Mouse (Mus musculus) heart, embryonic 10.5 days (tissue): Measurements from ENCODE around the gene Cabin1. TPM values are rescaled to one million over a fixed set of nuclear protein-coding genes. Genes with fewer than 3 reads are reported as not detected.

Experiments used
- DNase-seq: peaks from one replicate; pipeline ENCODE4 v3.0.0-alpha.2; 2017; ENCODE audit warnings: low spot score
- H3K27ac ChIP-seq: fragments of 300-500 bp; sonication (generic); 2 replicates; pipeline ENCODE4 v1.5.1; 2016; ENCODE audit warnings: mild to moderate bottlenecking
- H3K27me3 ChIP-seq: fragments of 300-500 bp; sonication (generic); 2 replicates; pipeline ENCODE4 v1.6.1; 2016; ENCODE audit warnings: mild to moderate bottlenecking; ENCODE audit not compliant: poor library complexity, insufficient read depth, severe bottlenecking
- H3K36me3 ChIP-seq: fragments of 300-500 bp; sonication (generic); 2 replicates; pipeline ENCODE4 v1.6.1; 2016; ENCODE audit warnings: mild to moderate bottlenecking, moderate library complexity
- H3K4me1 ChIP-seq: fragments of 300-500 bp; sonication (generic); 2 replicates; pipeline ENCODE4 v1.6.1; 2016; ENCODE audit warnings: mild to moderate bottlenecking
- H3K4me3 ChIP-seq: fragments of 300-500 bp; sonication (generic); 2 replicates; pipeline ENCODE4 v1.5.1; 2016; ENCODE audit warnings: mild to moderate bottlenecking, moderate library complexity
- H3K9me3 ChIP-seq: fragments of 300-500 bp; sonication (generic); 2 replicates; pipeline ENCODE4 v1.6.1; 2016; ENCODE audit warnings: mild to moderate bottlenecking, moderate library complexity
- WGBS: fragments of 180-500 bp; shearing (Covaris S2); methylation state at CpG from one replicate; pipeline ENCODE4 v1.1.7; 2016; 5-methylcytosine and 5-hydroxymethylcytosine counted together
- polyA plus RNA-seq: library from polyadenylated mRNA; unstranded; fragments of >200 nt; fragmentation: Nextera tagmentation; extraction: Ambion mirVana; gene quantifications from 2 replicates; pipeline ENCODE4 v1.2.1, GENCODE M21; 2016

Cabin1 gene
- polyA plus RNA-seq, result 20.0 and 24.0 TPM in 2 replicates

DNA sequence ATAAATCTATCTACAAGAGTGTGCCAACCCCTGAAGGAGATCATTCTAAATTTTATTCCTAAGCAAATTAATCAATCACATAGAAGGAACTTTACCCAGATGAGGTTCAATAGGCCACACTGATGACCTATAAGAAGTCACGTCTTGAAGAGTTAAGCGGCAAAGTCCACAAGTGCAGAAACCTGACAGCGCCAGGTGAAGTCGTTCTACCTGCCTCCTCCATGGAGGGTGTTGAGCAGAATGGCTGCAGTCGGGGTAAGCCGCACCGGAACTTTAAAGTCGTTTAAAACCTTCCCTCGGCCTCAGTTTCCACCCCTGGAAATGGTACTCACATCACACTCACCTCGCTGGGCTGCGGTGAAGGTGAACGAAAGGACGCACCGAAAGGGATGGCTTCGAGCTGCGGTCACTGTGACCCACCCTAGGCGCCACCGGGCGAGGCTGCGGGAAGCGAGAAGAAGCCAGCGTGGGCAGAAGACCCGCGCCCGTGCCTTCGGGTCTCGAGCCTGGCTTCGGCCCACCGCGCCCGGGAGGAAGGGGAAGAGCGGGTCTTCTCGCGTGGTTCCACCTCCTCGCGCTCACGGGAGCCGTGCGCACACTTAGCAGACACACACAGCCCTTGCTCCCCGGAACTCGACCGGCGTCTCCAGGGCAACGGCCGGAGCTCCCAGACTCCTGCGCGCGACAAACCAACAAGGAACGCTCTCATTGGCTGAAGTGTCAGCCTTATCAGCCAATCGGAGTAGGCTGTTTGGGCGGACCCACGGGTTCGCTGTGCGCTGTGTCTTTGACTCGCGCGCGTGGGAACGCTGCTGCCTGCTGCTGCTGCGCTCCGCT, at the start of gene Cabin1:
Gene Cabin1 (minus strand): TSS at position 660 of the 837 bp plus-strand sequence.
- Histone ChIP-seq H3K9me3 (no peaks in the 10 kb centered on the region), H3K4me3 (peak within 1 kb of the TSS; percentile 94), H3K4me1 (peaks cover 14% of the 10 kb centered on the region; the same call in 1 of the 2 replicates), H3K27ac (peak within 1 kb of the TSS; percentile 91), H3K36me3 (peaks cover 23% of the 10 kb centered on the region), H3K27me3 (no peaks in the 10 kb centered on the region)
- peak; percentile 99 for DNase-seq
- under 1% methylated on average over 61 of the region's 61 CpGs for WGBS

DNA sequence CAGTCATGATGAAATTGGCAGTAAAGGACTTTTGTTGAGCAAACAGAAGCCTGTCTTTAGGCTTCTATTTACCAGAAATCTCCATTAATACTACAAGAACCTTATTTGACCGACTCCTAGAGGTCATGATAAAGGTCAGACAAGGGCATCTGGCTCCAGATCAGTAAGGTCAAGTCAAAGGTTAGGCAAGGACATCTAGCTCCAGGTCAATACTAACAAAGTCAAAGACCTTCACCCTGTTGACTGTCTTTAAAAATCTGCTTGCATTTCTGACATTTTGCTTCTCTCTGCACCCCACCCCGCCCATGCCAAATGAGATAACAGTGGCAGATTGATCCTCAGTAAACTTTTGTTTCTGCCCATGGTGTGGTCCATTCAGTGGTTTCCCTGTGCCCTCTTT, 40.1 kb upstream of the Cabin1 start:
- H3K36me3 ChIP-seq, result no peaks in the 10 kb centered on the region
- no peaks in the 10 kb centered on the region for H3K9me3 ChIP-seq
- H3K27me3 ChIP-seq, result peaks cover 6% of the 10 kb centered on the region
- no peak for DNase-seq
- no peak overlapping the region for H3K27ac ChIP-seq
- H3K4me1 ChIP-seq, result no peaks in the 10 kb centered on the region
- WGBS, result 73% methylated on average over 2 of the region's 2 CpGs
- H3K4me3 ChIP-seq, result no peak overlapping the region

DNA sequence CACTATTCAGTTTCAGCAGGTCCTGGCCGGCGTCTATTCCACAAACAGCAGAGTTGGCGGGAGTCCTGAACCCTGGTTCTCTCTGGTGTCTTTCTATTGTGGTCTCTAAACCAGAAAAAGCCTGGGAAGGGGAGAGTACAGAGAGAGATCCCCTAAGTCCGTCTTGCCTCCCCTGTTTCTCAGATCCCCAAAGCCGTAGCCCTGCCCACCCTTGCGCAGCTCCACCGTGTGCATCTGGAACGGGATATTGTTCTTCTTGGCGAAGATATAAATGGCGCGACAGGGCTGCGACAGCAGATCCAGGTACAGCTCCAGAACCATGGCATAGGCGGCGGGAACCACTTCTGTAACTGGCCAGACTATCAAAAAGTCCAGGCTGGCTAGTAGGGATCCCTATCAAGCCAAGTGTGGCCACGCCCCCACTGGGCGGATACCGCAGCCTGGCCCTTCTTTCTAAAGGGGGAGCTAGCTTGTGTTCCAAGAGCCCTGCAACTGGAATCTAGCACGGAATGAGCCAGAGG, 34.1 kb upstream of the Cabin1 start, which contains the start of gene Gstt1:
Gene Gstt1 (minus strand): TSS at position 409 of the 521 bp plus-strand sequence.
- peak within 1 kb of the TSS; percentile 48 for H3K27ac ChIP-seq

DNA sequence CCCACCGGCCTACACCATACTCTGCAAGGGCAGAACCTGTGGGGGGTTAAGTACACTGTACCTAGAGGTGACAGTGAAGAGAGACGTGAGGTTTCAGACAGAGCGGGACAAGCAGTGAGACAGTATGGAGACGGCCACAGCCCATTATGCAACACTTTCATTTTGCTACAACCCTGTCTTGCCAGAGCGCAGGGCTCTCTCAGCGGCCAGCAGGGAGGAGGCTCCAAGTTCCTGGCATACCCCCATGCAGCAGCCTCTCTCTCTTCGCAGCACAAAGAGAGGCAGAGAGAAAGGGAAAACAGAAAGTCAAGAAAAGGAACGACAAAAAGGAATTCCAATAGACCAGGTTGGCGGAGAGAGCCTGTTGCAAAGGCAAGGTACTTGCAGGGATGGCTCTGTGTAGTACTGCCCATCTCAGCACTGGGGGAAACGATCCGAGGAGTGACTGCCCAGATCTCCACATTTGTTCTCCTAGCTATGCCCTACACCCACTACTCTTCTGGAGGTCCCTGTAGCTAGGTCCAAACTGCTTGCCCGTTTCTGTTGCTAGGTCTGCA, 33.6 kb upstream of the Cabin1 start:
- WGBS, result 2% methylated on average over 12 of the region's 12 CpGs
- H3K27ac ChIP-seq, result peak overlapping the region; percentile 48

More for the DNA sequence above, 34.1 kb upstream of the Cabin1 start, which contains the start of gene Gstt1:
- Histone ChIP-seq H3K27me3 (peaks cover 11% of the 10 kb centered on the region), H3K4me3 (peak within 1 kb of the TSS; percentile 58), H3K4me1 (peaks cover 19% of the 10 kb centered on the region), H3K9me3 (no peaks in the 10 kb centered on the region), H3K36me3 (no peaks in the 10 kb centered on the region)
- 2% methylated on average over 18 of the region's 18 CpGs for WGBS
- DNase-seq, result no peak

DNA sequence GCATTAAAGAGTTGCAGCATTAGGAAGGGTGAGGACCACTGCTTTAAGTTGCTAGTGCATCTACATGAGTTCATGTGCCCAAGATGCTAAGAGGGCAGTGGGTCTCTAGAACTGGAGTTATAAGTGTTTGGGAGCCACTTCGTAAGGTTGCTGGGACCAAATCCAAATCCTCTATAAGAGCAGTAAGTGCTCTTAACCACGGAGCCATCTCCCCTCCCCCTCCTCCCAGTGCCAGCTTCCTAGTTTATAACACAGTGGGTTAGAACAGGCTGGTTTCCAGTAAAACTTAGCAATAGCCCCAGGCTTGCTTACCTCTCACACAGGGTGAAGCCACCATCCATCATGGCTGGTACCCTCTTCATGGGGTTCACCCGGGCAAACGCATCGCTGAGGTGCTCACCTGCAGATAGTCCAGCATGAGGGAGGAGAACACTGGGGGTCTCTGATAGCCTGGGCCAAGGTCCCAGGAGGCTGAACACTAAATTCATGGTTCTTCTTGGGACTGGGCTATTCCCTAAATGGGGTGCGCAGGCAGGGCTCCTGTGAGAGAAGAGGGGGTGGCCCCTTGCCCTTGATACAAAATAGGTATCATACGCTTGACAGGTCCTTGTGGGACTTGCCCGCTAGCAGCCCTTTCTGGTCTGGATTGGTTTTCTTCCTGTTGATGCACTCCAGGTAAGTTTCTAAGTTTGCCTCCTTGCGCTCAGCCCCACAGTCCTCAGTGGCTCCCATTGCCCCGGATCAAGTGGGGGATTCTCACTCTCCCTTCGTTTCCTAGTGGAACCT, 32.8 kb upstream of the Cabin1 start:
- DNase-seq, result no peak
- H3K27me3 ChIP-seq, result peaks cover 11% of the 10 kb centered on the region
- 34% methylated on average over 11 of the region's 11 CpGs for WGBS
- peak overlapping the region; percentile 58 for H3K4me3 ChIP-seq
- H3K36me3 ChIP-seq, result no peaks in the 10 kb centered on the region
- peaks cover 19% of the 10 kb centered on the region for H3K4me1 ChIP-seq
- no peaks in the 10 kb centered on the region for H3K9me3 ChIP-seq
- H3K27ac ChIP-seq, result peak overlapping the region; percentile 48; the same call in 1 of the 2 replicates

More for the DNA sequence above, 33.6 kb upstream of the Cabin1 start:
- Histone ChIP-seq H3K9me3 (no peaks in the 10 kb centered on the region), H3K4me3 (peak overlapping the region; percentile 58), H3K4me1 (peaks cover 19% of the 10 kb centered on the region), H3K27me3 (peaks cover 11% of the 10 kb centered on the region), H3K36me3 (no peaks in the 10 kb centered on the region)
- no peak for DNase-seq

DNA sequence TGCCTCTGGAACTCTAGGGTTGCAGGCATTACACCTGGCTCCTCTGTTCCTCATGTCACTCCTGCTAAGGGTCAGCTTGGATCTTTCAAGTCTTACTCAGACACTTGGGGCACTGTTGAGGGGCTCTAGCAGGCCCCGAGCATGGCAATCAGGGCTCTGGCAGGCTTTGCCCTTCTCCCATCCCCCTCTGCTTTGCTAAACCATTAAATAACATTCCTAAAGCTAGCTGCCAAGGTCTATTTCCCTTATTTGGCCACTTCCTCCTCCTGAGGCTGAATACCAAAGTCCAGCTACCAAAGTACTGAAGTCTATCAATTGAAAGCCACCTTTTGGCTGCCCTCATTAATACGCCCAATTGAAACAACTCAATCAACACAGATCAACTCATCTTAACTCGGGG, 30.7 kb upstream of the Cabin1 start:
- Histone ChIP-seq H3K4me3 (no peak overlapping the region), H3K9me3 (no peaks in the 10 kb centered on the region), H3K36me3 (no peaks in the 10 kb centered on the region), H3K27me3 (peaks cover 5% of the 10 kb centered on the region; the same call in 1 of the 2 replicates), H3K4me1 (peaks cover 24% of the 10 kb centered on the region), H3K27ac (0 out of 2 replicates have a peak overlapping the region, but pooled peaks have one; percentile 9)
- 40% methylated on average over 3 of the region's 3 CpGs for WGBS
- no peak for DNase-seq

DNA sequence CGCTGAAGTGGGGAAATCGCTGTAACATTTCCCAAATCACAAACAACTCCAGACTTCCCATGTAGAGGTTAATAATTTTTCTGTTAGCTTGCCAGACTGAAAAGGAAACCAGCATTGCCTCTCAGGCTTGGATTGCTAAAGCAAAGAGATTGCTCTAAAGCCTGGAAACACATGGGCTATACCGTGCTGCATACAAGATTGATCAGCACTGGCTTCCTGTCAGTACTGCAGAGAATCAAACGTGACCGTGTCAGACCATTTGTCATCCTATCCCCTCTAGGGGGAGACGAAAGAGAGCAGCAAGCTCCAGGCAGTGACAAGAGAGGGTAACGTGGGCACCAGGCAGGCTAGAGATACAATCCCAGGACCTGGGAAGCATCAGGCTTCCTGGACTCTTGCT, 26.6 kb upstream of the Cabin1 start:
- 17% methylated on average over 7 of the region's 7 CpGs for WGBS
- no peak for DNase-seq
- Histone ChIP-seq H3K36me3 (no peaks in the 10 kb centered on the region), H3K9me3 (no peaks in the 10 kb centered on the region), H3K27ac (no peak overlapping the region), H3K27me3 (no peaks in the 10 kb centered on the region), H3K4me3 (no peak overlapping the region), H3K4me1 (peaks cover 12% of the 10 kb centered on the region; the same call in 1 of the 2 replicates)

DNA sequence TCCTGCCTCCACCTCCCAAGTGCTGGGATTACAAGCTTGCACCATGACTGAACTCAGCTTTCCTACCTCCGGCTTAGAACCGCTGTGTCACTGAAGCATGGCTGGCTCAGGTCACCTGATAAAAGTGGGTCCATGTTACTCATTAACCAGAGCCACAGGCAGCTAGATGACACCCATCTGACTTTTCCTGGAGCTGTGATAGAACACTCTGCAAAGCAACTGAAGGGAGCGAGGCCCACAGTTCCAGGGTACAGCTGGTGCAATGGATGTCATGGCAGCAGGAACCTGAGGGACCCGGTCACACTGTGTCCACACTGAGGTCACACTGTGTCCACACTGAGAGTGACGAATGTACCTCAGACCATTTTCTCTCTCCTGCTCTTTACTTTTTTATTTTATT, 25.7 kb upstream of the Cabin1 start:
- no peaks in the 10 kb centered on the region for H3K9me3 ChIP-seq
- no peak overlapping the region for H3K4me3 ChIP-seq
- no peaks in the 10 kb centered on the region for H3K27me3 ChIP-seq
- no peaks in the 10 kb centered on the region for H3K36me3 ChIP-seq
- no peak overlapping the region for H3K27ac ChIP-seq
- peaks cover 10% of the 10 kb centered on the region; the same call in 1 of the 2 replicates for H3K4me1 ChIP-seq
- DNase-seq, result no peak
- 84% methylated on average over 5 of the region's 5 CpGs for WGBS

DNA sequence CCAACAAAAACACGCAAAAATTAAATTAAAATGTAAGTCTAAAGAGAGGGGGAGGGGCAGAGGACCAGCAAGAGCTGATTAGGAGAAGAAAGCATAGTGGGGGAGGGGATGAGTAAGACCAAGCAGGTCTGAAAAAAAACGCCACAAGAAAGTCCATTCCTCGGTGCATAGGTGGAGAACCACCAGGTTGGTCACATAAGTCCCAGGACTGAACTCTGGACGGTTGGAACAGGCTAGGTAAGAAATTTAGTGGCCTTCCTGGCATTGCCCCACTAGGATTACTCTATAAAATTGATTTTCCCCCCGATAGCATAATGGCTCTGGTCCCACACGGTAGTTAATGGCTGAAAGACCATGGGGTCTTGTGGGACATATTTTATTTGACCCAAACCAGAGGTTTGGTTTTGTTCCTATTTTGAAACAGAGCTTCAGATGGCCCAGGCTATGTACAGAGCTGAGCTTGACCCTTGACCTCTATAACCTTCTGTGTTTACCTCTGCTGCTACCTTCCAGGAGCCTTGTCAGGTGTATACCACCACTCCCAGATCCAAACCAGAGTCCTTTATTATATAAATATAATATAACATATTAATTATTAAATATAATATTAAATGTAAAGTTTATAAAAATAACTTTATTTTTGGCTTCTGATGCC, 25.1 kb upstream of the Cabin1 start:
- 70% methylated on average over 6 of the region's 6 CpGs for WGBS
- DNase-seq, result no peak
- H3K9me3 ChIP-seq, result no peaks in the 10 kb centered on the region
- no peaks in the 10 kb centered on the region for H3K27me3 ChIP-seq
- peaks cover 5% of the 10 kb centered on the region; the same call in 1 of the 2 replicates for H3K4me1 ChIP-seq
- H3K4me3 ChIP-seq, result no peak overlapping the region
- no peaks in the 10 kb centered on the region for H3K36me3 ChIP-seq
- H3K27ac ChIP-seq, result no peak overlapping the region

DNA sequence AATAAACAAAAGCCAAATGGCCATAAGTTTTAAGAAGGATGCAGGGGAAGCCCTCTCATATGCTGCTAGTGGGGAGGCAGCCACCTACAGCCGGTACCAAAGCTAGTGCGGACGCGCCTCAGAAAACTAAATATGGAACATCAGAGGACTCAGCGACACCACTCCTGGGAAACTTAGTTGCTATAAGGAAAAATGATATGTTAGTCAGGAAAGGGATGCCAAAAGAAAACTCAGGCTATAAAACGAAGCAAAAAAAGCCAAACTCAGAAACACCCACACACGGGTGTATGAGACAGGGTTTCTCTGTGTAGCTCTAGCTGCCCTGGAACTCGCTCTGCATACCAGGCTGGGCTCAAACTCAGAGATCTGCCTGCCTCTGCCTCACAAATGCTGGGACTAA, 24.1 kb upstream of the Cabin1 start:
- Histone ChIP-seq H3K27me3 (no peaks in the 10 kb centered on the region), H3K27ac (no peak overlapping the region), H3K36me3 (no peaks in the 10 kb centered on the region), H3K9me3 (no peaks in the 10 kb centered on the region), H3K4me3 (no peak overlapping the region), H3K4me1 (peaks cover 5% of the 10 kb centered on the region; the same call in 1 of the 2 replicates)
- WGBS, result 89% methylated on average over 8 of the region's 8 CpGs
- no peak for DNase-seq

DNA sequence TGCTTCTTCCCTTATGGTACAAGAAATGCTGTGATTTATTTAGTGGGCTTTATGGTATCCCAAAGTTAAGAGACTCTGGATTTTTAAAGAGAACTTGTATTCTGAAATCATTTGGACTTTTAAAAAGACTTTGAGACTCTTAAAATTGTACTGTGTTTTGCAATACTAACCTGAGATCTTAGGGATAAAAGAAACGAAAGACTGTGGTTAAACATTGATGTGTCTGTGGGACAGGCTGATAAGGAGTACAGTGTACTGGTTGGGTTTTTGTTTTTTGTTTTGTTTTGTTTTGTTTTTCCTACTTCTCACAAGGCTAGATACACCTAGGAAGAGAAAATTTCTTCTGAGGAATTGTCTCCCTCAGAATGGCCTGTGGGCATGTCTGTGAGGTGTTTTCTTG, 21.3 kb upstream of the Cabin1 start:
- Histone ChIP-seq H3K27ac (no peak overlapping the region), H3K4me3 (no peak overlapping the region)
- WGBS, result 67% methylated on average over 1 of the region's 1 CpGs

More for the DNA sequence above, 21.3 kb upstream of the Cabin1 start:
- H3K9me3 ChIP-seq, result no peaks in the 10 kb centered on the region
- no peaks in the 10 kb centered on the region for H3K36me3 ChIP-seq
- 0 out of 2 replicates have a peak, but pooled peaks cover 3% of the 10 kb centered on the region for H3K4me1 ChIP-seq
- H3K27me3 ChIP-seq, result 0 out of 2 replicates have a peak, but pooled peaks cover 6% of the 10 kb centered on the region
- no peak for DNase-seq
